Mouse (Mus musculus): ENCODE data around the gene Lrmp.
"Not testable (repeated sequence)": the region's sequence is repeated elsewhere in the genome, so short reads cannot be mapped to it uniquely, and the experiment has no call there.

Lrmp gene

DNA sequence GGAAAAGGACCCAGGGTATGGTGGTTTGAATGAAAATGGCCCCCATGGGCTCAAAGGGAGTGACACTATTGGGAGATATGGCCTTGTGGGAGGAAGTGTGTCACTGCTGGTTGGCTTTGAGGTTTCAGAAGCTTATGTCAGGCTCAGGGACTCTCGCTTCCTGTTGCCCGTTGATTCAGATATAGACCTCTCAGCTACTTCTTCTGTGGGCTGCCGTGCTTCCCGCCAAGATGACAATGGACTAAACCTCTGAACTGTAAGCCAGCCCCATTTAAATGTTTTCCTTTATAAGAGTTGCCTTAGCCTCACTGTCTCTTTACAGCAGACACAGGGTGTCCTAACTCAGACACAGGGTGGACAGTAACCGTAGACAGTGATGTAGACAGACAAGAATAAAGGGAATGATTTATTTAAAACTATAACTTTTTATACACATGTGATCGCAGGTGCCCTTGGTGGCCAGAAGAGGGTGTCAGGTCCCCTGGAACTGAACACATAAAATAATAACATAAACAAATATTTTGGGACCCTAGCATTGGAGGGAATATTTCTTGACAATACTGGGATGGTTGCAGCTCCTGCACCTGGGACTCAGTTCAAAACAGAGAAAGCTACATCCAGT lies at the start of gene Lrmp:
Lrmp (plus strand) TSS at position 178 of the 622 bp plus-strand sequence.
- no peak for DNase-seq

DNA sequence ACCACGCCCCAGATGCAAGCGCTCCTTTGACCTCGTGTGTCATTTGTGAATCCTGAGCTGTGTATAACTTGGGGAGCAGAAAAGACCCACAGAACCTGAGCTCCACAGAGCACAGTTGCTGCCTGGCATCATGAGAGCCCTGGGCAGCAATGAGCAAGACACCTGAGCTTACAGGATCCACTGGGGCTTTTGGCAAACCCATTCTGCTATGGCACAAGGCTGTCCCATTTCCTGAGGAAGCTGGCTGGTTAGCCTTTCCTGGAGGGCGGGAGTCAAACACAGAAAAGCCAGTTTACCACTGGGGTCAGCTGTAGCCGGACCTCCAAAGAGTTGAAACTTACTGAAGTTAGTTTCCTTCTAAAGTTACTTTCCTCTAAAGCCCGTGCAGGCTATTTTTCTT lies 49.0 kb upstream of the Lrmp start:
- DNase-seq, result no peak

GRCm38 (mm10) chr6:145067679-145068078 lies 47.8 kb upstream of the Lrmp start:
- DNase-seq, result no peak

DNA sequence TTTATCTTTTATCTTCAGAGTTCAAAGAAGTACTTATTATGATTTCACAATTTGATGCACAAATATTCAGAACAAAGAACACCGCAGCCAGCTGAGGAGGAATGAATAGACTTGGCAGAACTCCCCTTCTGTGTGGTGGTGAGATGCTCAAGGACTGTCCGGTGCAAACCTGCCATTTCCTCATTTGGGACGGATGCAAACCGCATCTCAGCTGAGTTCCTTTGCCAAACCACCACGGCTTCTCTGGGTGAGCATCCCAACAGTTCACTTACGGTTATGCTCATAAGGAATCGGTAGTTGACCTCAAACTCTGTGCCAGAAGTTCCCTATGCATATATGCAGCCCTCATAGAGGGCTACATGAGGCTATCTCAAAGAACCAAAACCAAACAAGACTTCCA lies 46.1 kb upstream of the Lrmp start:
- no peak for DNase-seq

- DNase-seq, result no peak
Measured at GRCm38 (mm10) chr6:145069921-145070320, 45.5 kb upstream of the Lrmp start.

DNA sequence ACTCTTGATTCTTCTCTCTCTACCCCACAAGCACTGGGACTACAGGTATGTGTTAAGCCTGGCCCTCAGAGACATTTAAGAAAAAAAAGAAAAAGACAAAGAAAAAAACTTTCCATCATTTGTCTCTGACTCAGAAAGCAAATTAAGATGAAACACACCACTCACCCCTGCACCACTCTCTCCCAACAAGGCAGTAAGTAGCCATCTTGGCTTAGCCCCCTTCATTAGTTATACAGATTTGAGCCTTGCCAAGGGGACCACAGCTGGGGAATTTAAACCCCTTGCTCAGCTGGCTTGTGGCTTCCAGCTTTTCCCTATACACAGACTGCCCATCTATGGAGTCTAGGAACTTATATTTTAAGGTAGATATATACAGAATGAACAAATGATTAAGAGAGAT lies 41.0 kb upstream of the Lrmp start:
- no peak for DNase-seq

- DNase-seq, result no peak
Measured at GRCm38 (mm10) chr6:145075088-145075547, 40.3 kb upstream of the Lrmp start.

- DNase-seq, result no peak
Measured at GRCm38 (mm10) chr6:145075548-145076224, 39.8 kb upstream of the Lrmp start, which contains the start of gene Bcat1. Gene Bcat1, minus strand, starts transcription at chr6:145076184.

DNA sequence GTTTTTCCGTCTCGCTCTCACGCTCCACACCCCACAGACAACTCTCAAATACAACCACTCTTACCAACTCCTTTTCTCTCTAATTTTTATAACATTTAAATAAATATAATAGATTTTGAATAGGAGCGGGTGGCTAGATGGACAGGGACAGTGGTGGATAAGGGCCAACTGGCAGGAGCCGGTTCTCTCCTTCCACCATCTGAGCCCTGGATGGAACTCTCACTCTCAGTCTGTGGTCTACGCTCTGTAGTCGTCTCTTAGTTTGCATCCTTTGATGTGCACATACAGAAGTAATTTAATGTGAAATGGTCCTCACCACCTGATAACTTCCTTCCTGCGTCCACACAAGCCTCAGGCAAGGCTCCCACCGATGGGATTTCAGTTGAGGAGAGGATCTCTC lies 39.2 kb upstream of the Lrmp start:
- DNase-seq, result no peak

- DNase-seq, result no peak
Measured at GRCm38 (mm10) chr6:145079087-145079759, 36.2 kb upstream of the Lrmp start.

- no peak for DNase-seq
Measured at GRCm38 (mm10) chr6:145081721-145082120, 33.7 kb upstream of the Lrmp start.

DNA sequence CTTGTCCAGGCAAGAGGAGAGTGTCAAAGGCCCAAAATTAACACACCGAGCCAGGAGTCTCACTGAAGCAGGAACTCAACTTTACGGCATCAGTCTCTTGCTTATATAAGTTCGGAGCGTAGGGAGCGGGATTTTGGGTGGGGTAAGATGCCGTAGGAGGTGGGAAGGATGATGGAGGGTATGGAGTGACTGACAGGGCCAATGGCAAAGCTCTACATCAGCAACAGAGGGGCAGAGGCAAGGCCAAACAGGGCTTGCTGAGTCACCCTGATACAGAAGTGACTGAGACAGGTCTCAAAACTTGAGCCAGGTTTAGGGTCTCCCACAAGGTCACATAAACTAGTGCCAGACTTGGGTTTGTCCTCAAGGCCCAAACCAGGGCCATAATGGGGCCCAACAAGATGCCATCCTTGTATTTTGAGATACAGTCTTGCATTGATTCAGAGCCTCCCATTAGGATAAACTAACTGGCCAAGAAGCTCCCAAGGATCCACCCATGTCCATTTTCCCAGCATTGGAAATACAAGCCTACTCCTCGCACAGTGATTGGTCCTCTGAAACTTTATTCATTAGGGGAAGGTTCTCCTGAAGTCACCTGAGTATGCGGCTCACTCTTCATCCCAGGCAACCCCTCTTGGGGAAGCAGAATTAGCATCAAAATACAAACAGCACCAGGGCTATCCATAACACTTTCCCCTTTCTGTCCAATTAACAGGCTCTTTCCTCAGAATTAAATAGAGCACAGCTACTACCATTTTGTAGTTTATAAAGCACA lies 30.9 kb upstream of the Lrmp start:
- no peak for DNase-seq

GRCm38 (mm10) chr6:145088451-145089113 lies 26.9 kb upstream of the Lrmp start:
- DNase-seq, result no peak

DNA sequence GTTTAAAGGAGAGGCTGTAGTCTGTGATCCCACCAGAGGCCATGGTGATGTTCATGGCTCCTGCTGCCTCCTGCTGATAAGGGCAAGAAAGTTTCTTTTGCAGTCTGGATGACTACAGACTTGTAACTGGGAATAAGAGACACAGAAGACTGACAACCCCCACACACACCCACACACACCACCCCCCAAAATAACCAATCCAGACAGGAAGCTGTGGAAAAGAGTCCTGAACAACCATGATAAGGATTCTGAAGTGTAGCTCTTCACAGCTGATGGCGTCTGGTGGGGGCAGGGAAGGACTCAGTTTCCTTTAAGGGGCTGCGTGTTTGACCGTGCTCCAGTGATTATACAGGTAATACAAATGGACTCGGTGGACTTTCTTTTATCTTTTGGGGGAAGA lies 26.1 kb upstream of the Lrmp start:
- DNase-seq, result no peak

GRCm38 (mm10) chr6:145090201-145090863 lies 25.1 kb upstream of the Lrmp start:
- DNase-seq, result no peak

- no peak for DNase-seq
Measured at GRCm38 (mm10) chr6:145090928-145091327, 24.5 kb upstream of the Lrmp start.

GRCm38 (mm10) chr6:145091998-145092397 lies 23.5 kb upstream of the Lrmp start:
- DNase-seq, result no peak

- not testable (repeated sequence) for DNase-seq
Measured at GRCm38 (mm10) chr6:145093038-145093622, 22.3 kb upstream of the Lrmp start.

GRCm38 (mm10) chr6:145094431-145094830 lies 21.0 kb upstream of the Lrmp start:
- DNase-seq, result no peak

- no peak for DNase-seq
Measured at GRCm38 (mm10) chr6:145100923-145101322, 14.5 kb upstream of the Lrmp start.

GRCm38 (mm10) chr6:145104241-145104939 lies 11.1 kb upstream of the Lrmp start:
- no peak for DNase-seq
